16 mouse cellular contexts compared by ENCODE assay signal in genomic region chr10:119820428-119820827, GRCm38 (mm10).
DNase-seq lines count a peak whose midpoint lies in the region; ATAC-seq and TF ChIP-seq lines count a peak whose summit lies in the region.
"Had no signal": no experiment of that assay in that cellular context is flagged by ENCODE, and none has a peak within 500 bp of the region (broad histone marks: within the 10 kb centered on the region; RNA-seq: fewer than 3 reads in every experiment).

No protein-coding gene starts in this region.

- no peaks in the 10 kb centered on the region for H3K36me3 ChIP-seq in lung, embryonic 14.5 days (ENCODE audit: insufficient read depth)
- H3K36me3 ChIP-seq in forebrain, embryonic 16.5 days (ENCODE audit: control insufficient read depth, insufficient read depth) = no peaks in the 10 kb centered on the region
- no peaks in the 10 kb centered on the region for H3K36me3 ChIP-seq in hindbrain, embryonic 15.5 days
- H3K36me3 ChIP-seq in neural tube, embryonic 13.5 days = no peaks in the 10 kb centered on the region
- H3K36me3 ChIP-seq in kidney, embryonic 15.5 days = no peaks in the 10 kb centered on the region

- H3K4me3 ChIP-seq in lung, embryonic 14.5 days (ENCODE audit: low read depth, low read length) = no peak overlapping the region
- peak overlapping the region; percentile 13 for H3K4me3 ChIP-seq in forebrain, embryonic 16.5 days (replicated peaks; ENCODE audit: low read length)
- H3K4me3 ChIP-seq in hindbrain, embryonic 15.5 days = peak overlapping the region; percentile 26
- peak overlapping the region; percentile 28 for H3K4me3 ChIP-seq in neural tube, embryonic 13.5 days
- H3K4me3 ChIP-seq in kidney, embryonic 15.5 days (replicated peaks) = no peak overlapping the region

- no peaks in the 10 kb centered on the region for H3K27me3 ChIP-seq in lung, embryonic 14.5 days (ENCODE audit: insufficient read depth, low read length)
- H3K27me3 ChIP-seq in forebrain, embryonic 16.5 days (replicated peaks; ENCODE audit: control insufficient read depth, insufficient read depth, low read length) = no peaks in the 10 kb centered on the region
- no peaks in the 10 kb centered on the region for H3K27me3 ChIP-seq in hindbrain, embryonic 15.5 days
- no peaks in the 10 kb centered on the region for H3K27me3 ChIP-seq in neural tube, embryonic 13.5 days
- H3K27me3 ChIP-seq in kidney, embryonic 15.5 days = peaks cover 3% of the 10 kb centered on the region; the same call in 1 of the 2 replicates

- peak; percentile 8 for DNase-seq in lung, embryonic 14.5 days
- no peak for DNase-seq in lung, postnatal 4 days
- no peak for DNase-seq in gastrocnemius, adult 18-20 months (ENCODE audit: low spot score)
- DNase-seq: adrenal gland, adult 2 months; cerebellum, adult 9-11 months; kidney, postnatal 10 days; lung, adult 18-20 months; right cerebral cortex, adult 18-20 months; spleen, adult 18-20 months; thymus, postnatal 36 days had no signal

- WGBS in lung, embryonic 14.5 days = 32% methylated on average over 4 of the region's 4 CpGs
- whole genome bisulfite sequencing in forebrain, embryonic 16.5 days = 8% methylated on average over 4 of the region's 4 CpGs
- WGBS in hindbrain, embryonic 15.5 days = 20% methylated on average over 4 of the region's 4 CpGs
- WGBS in neural tube, embryonic 13.5 days = 31% methylated on average over 4 of the region's 4 CpGs
- 61% methylated on average over 4 of the region's 4 CpGs for WGBS in kidney, embryonic 15.5 days

- no peak for ATAC-seq in lung, embryonic 14.5 days (ENCODE audit: insufficient read depth)
- ATAC-seq in forebrain, embryonic 16.5 days = no peak
- ATAC-seq in hindbrain, embryonic 15.5 days (ENCODE audit: low FRiP score, low read depth) = no peak
- no peak for ATAC-seq in neural tube, embryonic 13.5 days (ENCODE audit: low read depth)
- no peak for ATAC-seq in kidney, embryonic 15.5 days (replicated peaks; ENCODE audit: low FRiP score)
- ATAC-seq: intestine, postnatal 0 days had no signal

- no peak overlapping the region for H3K27ac ChIP-seq in lung, embryonic 14.5 days (ENCODE audit: low read depth)
- H3K27ac ChIP-seq in forebrain, embryonic 16.5 days (ENCODE audit: low read length) = no peak overlapping the region
- H3K27ac ChIP-seq in hindbrain, embryonic 15.5 days (replicated peaks) = 0 out of 2 replicates have a peak overlapping the region, but pooled peaks have one; percentile 17
- peak overlapping the region; percentile 38; the same call in 1 of the 2 replicates for H3K27ac ChIP-seq in neural tube, embryonic 13.5 days (replicated peaks)
- H3K27ac ChIP-seq in kidney, embryonic 15.5 days = no peak overlapping the region

- peaks cover 12% of the 10 kb centered on the region for H3K4me1 ChIP-seq in lung, embryonic 14.5 days (ENCODE audit: insufficient read depth)
- peaks cover 27% of the 10 kb centered on the region for H3K4me1 ChIP-seq in forebrain, embryonic 16.5 days (replicated peaks; ENCODE audit: control insufficient read depth, insufficient read depth, low read length)
- H3K4me1 ChIP-seq in hindbrain, embryonic 15.5 days (replicated peaks) = peaks cover 34% of the 10 kb centered on the region
- H3K4me1 ChIP-seq in neural tube, embryonic 13.5 days (replicated peaks) = peaks cover 67% of the 10 kb centered on the region
- H3K4me1 ChIP-seq in kidney, embryonic 15.5 days = peaks cover 19% of the 10 kb centered on the region

- H3K9me3 ChIP-seq in lung, embryonic 14.5 days (ENCODE audit: low read depth, low read length) = no peaks in the 10 kb centered on the region
- H3K9me3 ChIP-seq in forebrain, embryonic 16.5 days (ENCODE audit: control insufficient read depth, low read length) = no peaks in the 10 kb centered on the region
- no peaks in the 10 kb centered on the region for H3K9me3 ChIP-seq in hindbrain, embryonic 15.5 days
- no peaks in the 10 kb centered on the region for H3K9me3 ChIP-seq in neural tube, embryonic 13.5 days
- no peaks in the 10 kb centered on the region for H3K9me3 ChIP-seq in kidney, embryonic 15.5 days (replicated peaks)

- H3K4me2 ChIP-seq in lung, embryonic 14.5 days = no peak overlapping the region
- peak overlapping the region; percentile 39 for H3K4me2 ChIP-seq in forebrain, embryonic 16.5 days (ENCODE audit: low read length)
- peak overlapping the region; percentile 68 for H3K4me2 ChIP-seq in hindbrain, embryonic 15.5 days
- peak overlapping the region; percentile 64 for H3K4me2 ChIP-seq in neural tube, embryonic 13.5 days
- no peak overlapping the region for H3K4me2 ChIP-seq in kidney, embryonic 15.5 days
- H3K4me2 ChIP-seq: liver, embryonic 11.5 days had no signal

- no peak for TF ChIP-seq CTCF in lung, embryonic 14.5 days (IDR thresholded peaks at IDR 0.05; ENCODE audit: low read depth)

- no peak overlapping the region for H3K9ac ChIP-seq in lung, embryonic 14.5 days
- no peak overlapping the region for H3K9ac ChIP-seq in forebrain, embryonic 16.5 days (replicated peaks; ENCODE audit: low read depth, low read length)
- 0 out of 2 replicates have a peak overlapping the region, but pooled peaks have one; percentile 7 for H3K9ac ChIP-seq in hindbrain, embryonic 15.5 days
- H3K9ac ChIP-seq in neural tube, embryonic 13.5 days = 0 out of 2 replicates have a peak overlapping the region, but pooled peaks have one; percentile 23
- H3K9ac ChIP-seq in kidney, embryonic 15.5 days = no peak overlapping the region

Comparison
In these comparisons a context has a peak if more than half of its experiments do, and no peak if none do; other contexts are left out.
1. H3K27ac ChIP-seq: peak in hindbrain, embryonic 15.5 days (single experiment) and neural tube, embryonic 13.5 days (single experiment); none in lung, embryonic 14.5 days (single experiment), forebrain, embryonic 16.5 days (single experiment) and kidney, embryonic 15.5 days (single experiment).
2. H3K4me2 ChIP-seq: peak in forebrain, embryonic 16.5 days (single experiment), hindbrain, embryonic 15.5 days (single experiment) and neural tube, embryonic 13.5 days (single experiment); none in lung, embryonic 14.5 days (single experiment) and kidney, embryonic 15.5 days (single experiment).
3. H3K4me3 ChIP-seq: peak in forebrain, embryonic 16.5 days (single experiment), hindbrain, embryonic 15.5 days (single experiment) and neural tube, embryonic 13.5 days (single experiment); none in lung, embryonic 14.5 days (single experiment) and kidney, embryonic 15.5 days (single experiment).
4. H3K9ac ChIP-seq: peak in hindbrain, embryonic 15.5 days (single experiment) and neural tube, embryonic 13.5 days (single experiment); none in lung, embryonic 14.5 days (single experiment), forebrain, embryonic 16.5 days (single experiment) and kidney, embryonic 15.5 days (single experiment).